Mouse (Mus musculus) intestine, embryonic 14.5 days (tissue): Measurements from ENCODE around the gene Tspo. TPM values are rescaled to one million over a fixed set of nuclear protein-coding genes. Genes with fewer than 3 reads are reported as not detected.
A peak's percentile ranks its signal among the peaks of the same experiment; 100 is the strongest.

ENCODE experiments used
- ATAC-seq: fragments of 200-750 bp; cut with Nextera tagmentation; replicated peaks from 2 replicates; pipeline ENCODE4 v1.8.0; 2017; ENCODE audit warnings: low read depth, moderate number of reproducible peaks, moderate TSS enrichment, moderate library complexity; ENCODE audit not compliant: low FRiP score, low TSS enrichment
- DNase-seq: peaks from one replicate; pipeline ENCODE4 v3.0.0-alpha.2; 2018; ENCODE audit warnings: low spot score
- H3K27ac ChIP-seq: fragments of 300-500 bp; sonication (generic); 2 replicates; pipeline ENCODE4 v1.5.1; 2014; ENCODE audit warnings: low read depth, mild to moderate bottlenecking, control low read depth
- H3K27me3 ChIP-seq: fragments of 300-500 bp; sonication (generic); replicated peaks from 2 replicates; pipeline ENCODE4 v1.6.1; 2014; ENCODE audit warnings: low read length, control low read depth; ENCODE audit not compliant: control insufficient read depth, insufficient read depth
- H3K36me3 ChIP-seq: fragments of 300-500 bp; sonication (generic); 2 replicates; pipeline ENCODE4 v1.6.1; 2014; ENCODE audit warnings: low read length, control low read depth; ENCODE audit not compliant: control insufficient read depth, insufficient read depth
- H3K4me1 ChIP-seq: fragments of 300-500 bp; sonication (generic); replicated peaks from 2 replicates; pipeline ENCODE4 v1.6.1; 2014; ENCODE audit warnings: low read length, control low read depth, mixed read lengths; ENCODE audit not compliant: control insufficient read depth, insufficient read depth
- H3K4me2 ChIP-seq: fragments of 300-500 bp; sonication (generic); 2 replicates; pipeline ENCODE4 v1.6.1; 2014; ENCODE audit warnings: low read length
- H3K4me3 ChIP-seq: fragments of 300-500 bp; sonication (generic); 2 replicates; pipeline ENCODE4 v1.5.1; 2014; ENCODE audit warnings: low read depth, low read length, control low read depth, mixed read lengths
- H3K9ac ChIP-seq: fragments of 300-500 bp; sonication (generic); 2 replicates; pipeline ENCODE4 v1.6.1; 2014; ENCODE audit warnings: mild to moderate bottlenecking, low read length
- H3K9me3 ChIP-seq: fragments of 300-500 bp; sonication (generic); 2 replicates; pipeline ENCODE4 v1.6.1; 2016; ENCODE audit warnings: low read length, control low read depth; ENCODE audit not compliant: control insufficient read depth
- WGBS: fragments of 180-500 bp; shearing (Covaris S2); extraction: QIAGEN DNeasy Blood & Tissue Kit; methylation state at CpG from one replicate; pipeline ENCODE4 v1.1.7; 2014; 5-methylcytosine and 5-hydroxymethylcytosine counted together
- polyA plus RNA-seq: library from polyadenylated mRNA; unstranded; fragments of >200 nt; fragmentation: Nextera tagmentation; extraction: Ambion mirVana; gene quantifications from 2 replicates; pipeline ENCODE4 v1.2.1, GENCODE M21; 2014

The Tspo gene
- polyA plus RNA-seq, 1 experiment from 2014 or later = 107 TPM

DNA sequence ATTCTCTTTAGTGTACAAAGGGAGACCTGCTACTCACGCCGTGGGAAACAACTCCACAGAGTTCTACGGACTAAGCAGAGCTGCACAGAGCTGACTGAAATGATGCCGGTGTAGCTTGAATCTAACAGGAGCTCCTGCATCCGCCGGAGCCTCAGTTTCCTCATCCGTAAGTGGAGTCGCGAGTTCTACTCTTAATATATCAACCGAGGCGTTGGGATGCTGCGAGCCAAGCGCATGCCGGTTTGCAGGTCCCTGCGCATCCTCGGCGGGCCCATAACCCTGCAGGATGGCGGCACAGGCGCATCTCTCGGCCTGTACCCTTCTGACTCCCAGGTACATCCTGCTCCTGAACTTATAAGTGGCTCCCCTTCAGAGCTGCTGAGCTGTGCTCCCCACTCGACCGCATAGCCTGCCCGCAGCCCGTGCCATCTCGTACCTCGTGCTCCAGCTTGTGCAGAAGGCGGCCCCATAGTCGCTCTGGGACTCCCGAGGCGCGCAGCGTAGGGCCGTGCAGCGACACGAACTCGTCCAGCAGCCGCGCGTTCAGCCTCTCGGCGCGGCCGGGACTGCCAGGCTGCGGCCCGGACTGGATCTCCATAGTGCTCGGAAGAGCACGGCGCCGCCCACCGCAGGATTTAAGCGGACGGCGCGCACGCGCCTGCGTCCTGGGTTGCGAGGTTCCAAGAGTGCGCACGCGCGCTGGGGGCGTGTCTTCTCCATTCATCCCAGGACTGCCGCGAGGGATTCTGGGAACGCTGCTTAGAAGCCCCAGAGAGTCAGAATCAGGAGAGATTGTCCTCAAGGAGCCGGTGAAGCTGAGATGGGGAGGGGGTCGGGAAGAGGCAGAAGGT lies 31.3 kb downstream of the Tspo start, which contains the start of gene Ttll12:
TSS of gene Ttll12 (minus strand) at position 645 of the 851 bp plus-strand sequence.
- no peaks in the 10 kb centered on the region for H3K27me3 ChIP-seq
- H3K36me3 ChIP-seq = peaks cover 4% of the 10 kb centered on the region; the same call in 1 of the 2 replicates
- peak within 1 kb of the TSS; percentile 49 for H3K9ac ChIP-seq
- ATAC-seq (peak; percentile 90), DNase-seq (peak; percentile 96)
- peak within 1 kb of the TSS; percentile 78 for H3K4me2 ChIP-seq
- H3K9me3 ChIP-seq = no peaks in the 10 kb centered on the region
- H3K4me1 ChIP-seq = peaks cover 8% of the 10 kb centered on the region
- H3K4me3 ChIP-seq = peak within 1 kb of the TSS; percentile 50
- WGBS = under 1% methylated on average over 68 of the region's 68 CpGs
- H3K27ac ChIP-seq = no peak within 1 kb of the TSS

- no peak for ATAC-seq
- H3K4me2 ChIP-seq = peak overlapping the region; percentile 78
- WGBS = 35% methylated on average over 7 of the region's 7 CpGs
- H3K36me3 ChIP-seq = peaks cover 4% of the 10 kb centered on the region; the same call in 1 of the 2 replicates
- H3K9ac ChIP-seq = peak overlapping the region; percentile 49
- H3K27ac ChIP-seq = no peak overlapping the region
- peaks cover 8% of the 10 kb centered on the region for H3K4me1 ChIP-seq
- H3K27me3 ChIP-seq = no peaks in the 10 kb centered on the region
- H3K9me3 ChIP-seq = no peaks in the 10 kb centered on the region
- peak overlapping the region; percentile 50 for H3K4me3 ChIP-seq
- DNase-seq = no peak
Measured at GRCm38 (mm10) chr15:83595364-83595711, 31.9 kb downstream of the Tspo start.

- DNase-seq (no peak), ATAC-seq (no peak)
- WGBS = 85% methylated on average over 4 of the region's 4 CpGs
Measured at GRCm38 (mm10) chr15:83596833-83597232, 33.4 kb downstream of the Tspo start.

GRCm38 (mm10) chr15:83601185-83601584 lies 37.8 kb downstream of the Tspo start:
- ATAC-seq = no peak

More at GRCm38 (mm10) chr15:83596833-83597232, 33.4 kb downstream of the Tspo start:
- no peaks in the 10 kb centered on the region for H3K27me3 ChIP-seq
- no peak overlapping the region for H3K9ac ChIP-seq
- H3K27ac ChIP-seq = no peak overlapping the region
- no peaks in the 10 kb centered on the region for H3K9me3 ChIP-seq
- peaks cover 8% of the 10 kb centered on the region for H3K4me1 ChIP-seq
- no peak overlapping the region for H3K4me2 ChIP-seq
- no peaks in the 10 kb centered on the region for H3K36me3 ChIP-seq
- no peak overlapping the region for H3K4me3 ChIP-seq

DNA sequence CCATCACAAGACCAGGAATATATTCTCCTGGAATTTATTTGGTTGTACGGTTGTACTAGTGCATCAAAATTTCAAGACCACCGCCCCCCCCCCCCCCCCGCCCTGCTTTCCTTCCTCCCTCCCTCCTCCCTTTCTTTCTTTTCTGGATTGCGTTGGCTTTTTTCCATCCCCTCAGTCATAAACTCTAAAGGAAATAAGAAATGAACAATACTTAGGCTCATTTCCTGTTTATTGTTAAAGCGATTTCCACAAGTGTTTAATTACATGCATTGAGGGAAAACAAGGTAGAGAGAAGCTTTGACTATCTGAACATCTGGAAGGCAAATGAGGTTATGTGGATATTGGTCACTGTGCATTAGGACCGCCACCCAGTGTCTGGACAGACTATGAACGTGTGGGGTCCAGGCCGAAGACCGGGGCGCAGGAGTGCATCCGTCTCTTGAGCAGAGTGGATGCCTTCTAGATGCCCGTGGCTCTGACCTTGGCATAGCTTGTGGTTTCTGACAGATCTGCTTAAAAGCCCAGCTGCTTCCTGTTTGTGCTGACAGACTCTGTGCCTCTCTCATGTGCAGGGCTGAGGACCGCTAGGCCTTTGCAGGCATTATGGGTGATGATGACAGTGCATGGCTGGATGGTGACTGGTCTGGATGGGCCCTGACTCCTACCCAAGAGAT lies 39.1 kb downstream of the Tspo start:
- WGBS = 68% methylated on average over 13 of the region's 13 CpGs

More at GRCm38 (mm10) chr15:83601185-83601584, 37.8 kb downstream of the Tspo start:
- H3K9ac ChIP-seq = no peak overlapping the region
- H3K4me2 ChIP-seq = no peak overlapping the region
- H3K9me3 ChIP-seq = no peaks in the 10 kb centered on the region
- H3K4me1 ChIP-seq = no peaks in the 10 kb centered on the region
- WGBS = 67% methylated on average over 4 of the region's 4 CpGs
- no peak overlapping the region for H3K4me3 ChIP-seq
- no peak for DNase-seq
- no peaks in the 10 kb centered on the region for H3K36me3 ChIP-seq
- no peaks in the 10 kb centered on the region for H3K27me3 ChIP-seq
- no peak overlapping the region for H3K27ac ChIP-seq

GRCm38 (mm10) chr15:83603046-83603396 lies 39.6 kb downstream of the Tspo start:
- no peak overlapping the region for H3K27ac ChIP-seq
- no peaks in the 10 kb centered on the region for H3K36me3 ChIP-seq
- H3K27me3 ChIP-seq = no peaks in the 10 kb centered on the region
- WGBS = 96% methylated on average over 1 of the region's 1 CpGs
- no peak overlapping the region for H3K4me2 ChIP-seq
- no peak for ATAC-seq
- H3K9me3 ChIP-seq = no peaks in the 10 kb centered on the region
- DNase-seq = no peak
- no peaks in the 10 kb centered on the region for H3K4me1 ChIP-seq
- H3K4me3 ChIP-seq = no peak overlapping the region
- H3K9ac ChIP-seq = no peak overlapping the region

More for the DNA sequence above, 39.1 kb downstream of the Tspo start:
- DNase-seq (no peak), ATAC-seq (no peak)
- Histone ChIP-seq H3K27me3 (no peaks in the 10 kb centered on the region), H3K27ac (no peak overlapping the region), H3K4me1 (no peaks in the 10 kb centered on the region), H3K9ac (no peak overlapping the region), H3K4me2 (no peak overlapping the region), H3K36me3 (no peaks in the 10 kb centered on the region), H3K4me3 (no peak overlapping the region), H3K9me3 (no peaks in the 10 kb centered on the region)

DNA sequence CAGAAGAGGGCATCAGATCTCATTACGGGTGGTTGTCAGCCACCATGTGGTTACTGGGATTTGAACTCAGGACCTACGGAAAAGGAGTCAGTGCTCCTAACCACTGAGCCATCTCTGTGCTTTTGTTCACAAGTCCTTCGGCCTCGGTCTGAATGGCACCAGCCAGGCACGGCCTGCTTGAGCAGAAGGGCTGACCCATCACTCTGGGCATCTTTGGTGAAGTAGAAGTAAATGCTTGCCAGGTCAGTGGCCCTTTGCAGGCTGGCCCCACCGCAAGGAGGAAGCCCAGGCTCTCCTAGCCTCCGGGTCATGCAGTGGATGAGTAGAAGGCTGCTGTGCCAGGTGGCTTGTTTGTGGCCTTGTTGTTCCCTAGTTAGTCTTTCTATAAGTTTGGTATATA lies 40.0 kb downstream of the Tspo start:
- WGBS = 97% methylated on average over 7 of the region's 7 CpGs
- DNase-seq (no peak), ATAC-seq (no peak)
- H3K36me3 ChIP-seq = no peaks in the 10 kb centered on the region
- H3K9me3 ChIP-seq = no peaks in the 10 kb centered on the region
- no peaks in the 10 kb centered on the region for H3K4me1 ChIP-seq
- H3K4me3 ChIP-seq = no peak overlapping the region
- no peak overlapping the region for H3K27ac ChIP-seq
- no peak overlapping the region for H3K9ac ChIP-seq
- no peaks in the 10 kb centered on the region for H3K27me3 ChIP-seq
- no peak overlapping the region for H3K4me2 ChIP-seq

- Histone ChIP-seq H3K4me3 (no peak overlapping the region), H3K9ac (no peak overlapping the region), H3K4me1 (no peaks in the 10 kb centered on the region), H3K27ac (no peak overlapping the region), H3K27me3 (no peaks in the 10 kb centered on the region), H3K9me3 (no peaks in the 10 kb centered on the region), H3K36me3 (no peaks in the 10 kb centered on the region), H3K4me2 (no peak overlapping the region)
- 78% methylated on average over 11 of the region's 11 CpGs for WGBS
- DNase-seq (no peak), ATAC-seq (no peak)
Measured at GRCm38 (mm10) chr15:83606216-83606615, 42.8 kb downstream of the Tspo start.
